Mouse (Mus musculus): ENCODE measurements at regions not wholly inside any gene's neighbourhood (a gene's known extent, or its start where the extent isn't known, plus 50 kb on each side); places are given as distances from the start of the nearest gene placed in this dataset.

GRCm38 (mm10) chr3:23063180-23063965, 986.9 kb downstream of the Tbl1xr1 start:
- no peak for TF ChIP-seq CTCF (IDR thresholded peaks at IDR 0.05)
- TF ChIP-seq EP300 (IDR thresholded peaks at IDR 0.05), result no peak

All from lung, postnatal 0 days (tissue).